Mouse (Mus musculus) G1E (cell line): ENCODE measurements around the gene Zmynd11. TPM values are rescaled to one million over a fixed set of nuclear protein-coding genes. Genes with fewer than 3 reads are reported as not detected.

Experiments used
- ATAC-seq: 2 replicates; pipeline ENCODE4 v1.8.0; 2016; ENCODE audit warnings: mild to moderate bottlenecking; ENCODE audit not compliant: insufficient number of reproducible peaks, poor library complexity, low FRiP score, severe bottlenecking; ENCODE audit errors: extremely low read depth
- DNase-seq: peaks from one replicate; pipeline ENCODE4 v3.0.0; 2012; ENCODE audit warnings: low spot score
- H3K27me3 ChIP-seq: 2 replicates; pipeline ENCODE4 v1.6.1; 2012; ENCODE audit warnings: mild to moderate bottlenecking, low read length, inconsistent platforms; ENCODE audit not compliant: insufficient read depth
- H3K36me3 ChIP-seq: replicated peaks from 2 replicates; pipeline ENCODE3; 2012; ENCODE audit warnings: mild to moderate bottlenecking, inconsistent platforms
- H3K4me1 ChIP-seq: 2 replicates; pipeline ENCODE4 v1.6.1; 2012; ENCODE audit warnings: low read depth, low read length, inconsistent platforms, mixed read lengths; ENCODE audit not compliant: insufficient read depth
- H3K4me3 ChIP-seq: 2 replicates; pipeline ENCODE4 v1.5.1; 2012; ENCODE audit warnings: low read depth, mild to moderate bottlenecking, inconsistent platforms, low read length, moderate library complexity, mixed read lengths
- H3K9me3 ChIP-seq: replicated peaks from 2 replicates; pipeline ENCODE4 v1.6.1; 2012; ENCODE audit warnings: inconsistent platforms
- CTCF ChIP-seq: IDR thresholded peaks from 2 replicates; pipeline ENCODE4 v1.5.1; 2012; ENCODE audit warnings: low read depth, low read length, inconsistent platforms, mixed read lengths
- GATA1 ChIP-seq: IDR thresholded peaks from 2 replicates; pipeline ENCODE4 v1.6.1; 2012; ENCODE audit warnings: borderline replicate concordance, low read length, inconsistent platforms, mixed read lengths
- GATA2 ChIP-seq: IDR thresholded peaks from 2 replicates; pipeline ENCODE4 v1.6.1; 2012; ENCODE audit warnings: low read depth, low read length, inconsistent platforms, borderline replicate concordance
- POLR2AphosphoS5 ChIP-seq: IDR thresholded peaks from 2 replicates; pipeline ENCODE4 v1.6.1; 2012; ENCODE audit warnings: low read depth, low read length, inconsistent platforms; ENCODE audit not compliant: insufficient replicate concordance
- TAL1 ChIP-seq: conservative IDR thresholded peaks from 2 replicates; pipeline ENCODE4 v1.6.1; 2012; ENCODE audit warnings: low read depth, low read length, inconsistent platforms, mixed read lengths
- polyA plus RNA-seq: library from polyadenylated mRNA; stranded (reverse); fragments of >175 nt; gene quantifications from 2 replicates; pipeline ENCODE4 v1.2.3, GENCODE M21; 2012
- total RNA-seq, 2 experiments: library from RNA; stranded (forward) in 1 of 2; stranded (reverse) in 1 of 2; fragments of 200-1000 nt in 1 of 2; fragments of >200 nt in 1 of 2; fragmentation: Nextera tagmentation in 1 of 2; gene quantifications; 2 replicates each; pipeline ENCODE4 v1.2.3; 2014 to 2017

The Zmynd11 gene
- total and polyA plus RNA-seq, 3 experiments: 23.8 to 90.0 (median 76.9) TPM

DNA sequence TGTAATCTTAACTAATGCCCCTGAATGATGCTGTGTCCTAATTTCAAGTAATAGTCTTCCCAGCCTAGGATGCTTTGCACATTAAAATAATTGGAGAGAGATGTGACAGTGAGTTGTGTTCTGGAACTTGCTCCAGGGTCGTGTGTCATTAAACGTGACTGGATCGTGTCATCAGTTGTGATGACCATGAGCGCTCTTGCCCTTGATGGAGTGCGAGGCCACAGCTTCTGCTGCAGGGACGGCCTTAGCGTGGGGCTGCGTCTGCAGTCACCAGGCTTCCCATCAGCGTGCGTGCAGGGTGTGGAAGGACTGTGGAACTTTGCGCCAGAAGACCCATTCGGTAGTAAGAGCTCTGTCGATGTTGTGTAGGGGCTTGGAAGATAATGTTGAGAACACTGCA is 116.4 kb downstream of the Zmynd11 start:
- ATAC-seq (no peak), DNase-seq (no peak)
- H3K36me3 ChIP-seq: no peaks in the 10 kb centered on the region
- no peak overlapping the region for H3K4me3 ChIP-seq
- H3K9me3 ChIP-seq: no peaks in the 10 kb centered on the region
- H3K4me1 ChIP-seq: no peaks in the 10 kb centered on the region
- peaks cover 7% of the 10 kb centered on the region; the same call in 1 of the 2 replicates for H3K27me3 ChIP-seq
- TF ChIP-seq TAL1 (no peak), GATA2 (no peak), GATA1 (no peak), CTCF (no peak), POLR2AphosphoS5 (no peak)

DNA sequence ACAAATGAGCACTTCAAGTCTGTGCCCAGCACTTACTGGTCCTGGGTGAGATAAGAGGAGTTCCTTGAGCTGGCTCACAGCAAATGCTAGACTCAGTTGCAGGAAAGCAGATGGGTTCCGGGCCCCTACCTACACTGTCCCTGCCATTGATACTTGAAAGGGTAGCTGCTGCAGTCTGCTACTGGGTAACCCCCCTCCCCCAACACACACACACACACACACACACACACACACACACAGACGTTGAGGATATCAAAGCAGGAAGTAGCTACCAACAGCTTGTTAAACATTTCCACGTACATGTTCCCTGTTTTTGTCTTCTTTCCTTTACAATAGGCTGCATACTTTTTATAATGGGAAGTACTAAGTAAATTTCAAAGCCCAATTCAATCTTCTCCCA is 127.2 kb downstream of the Zmynd11 start:
- Histone ChIP-seq H3K4me3 (no peak overlapping the region), H3K4me1 (no peaks in the 10 kb centered on the region), H3K36me3 (no peaks in the 10 kb centered on the region), H3K27me3 (no peaks in the 10 kb centered on the region), H3K9me3 (no peaks in the 10 kb centered on the region)
- TF ChIP-seq CTCF: no peak
- ATAC-seq (no peak), DNase-seq (no peak)

DNA sequence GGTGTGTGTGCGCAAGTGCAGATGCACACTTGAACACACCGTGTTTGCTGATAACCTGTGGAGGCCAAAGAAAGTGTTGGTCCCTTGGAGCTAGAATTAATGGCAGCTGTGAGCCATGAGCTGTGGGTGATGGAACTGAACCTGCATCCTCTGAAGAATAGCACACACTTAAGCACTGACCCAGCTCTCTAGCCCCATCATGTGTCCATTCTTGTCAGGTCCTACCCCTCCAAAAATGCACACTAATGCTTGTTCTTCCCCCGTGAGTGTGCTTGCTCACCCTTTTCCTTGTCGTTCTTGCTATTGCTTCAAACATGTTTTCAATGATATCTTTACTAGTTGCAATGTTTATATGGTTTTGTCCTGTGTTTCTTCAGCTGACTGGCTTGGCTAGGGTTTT is 128.6 kb downstream of the Zmynd11 start:
- H3K9me3 ChIP-seq: no peaks in the 10 kb centered on the region
- ATAC-seq (no peak), DNase-seq (no peak)
- no peak overlapping the region for H3K4me3 ChIP-seq
- H3K27me3 ChIP-seq: no peaks in the 10 kb centered on the region
- H3K4me1 ChIP-seq: no peaks in the 10 kb centered on the region
- H3K36me3 ChIP-seq: no peaks in the 10 kb centered on the region
- no peak for TF ChIP-seq GATA2
- TF ChIP-seq CTCF: no peak
- no peak for TF ChIP-seq GATA1
- TF ChIP-seq POLR2AphosphoS5: no peak
- TF ChIP-seq TAL1: no peak

DNA sequence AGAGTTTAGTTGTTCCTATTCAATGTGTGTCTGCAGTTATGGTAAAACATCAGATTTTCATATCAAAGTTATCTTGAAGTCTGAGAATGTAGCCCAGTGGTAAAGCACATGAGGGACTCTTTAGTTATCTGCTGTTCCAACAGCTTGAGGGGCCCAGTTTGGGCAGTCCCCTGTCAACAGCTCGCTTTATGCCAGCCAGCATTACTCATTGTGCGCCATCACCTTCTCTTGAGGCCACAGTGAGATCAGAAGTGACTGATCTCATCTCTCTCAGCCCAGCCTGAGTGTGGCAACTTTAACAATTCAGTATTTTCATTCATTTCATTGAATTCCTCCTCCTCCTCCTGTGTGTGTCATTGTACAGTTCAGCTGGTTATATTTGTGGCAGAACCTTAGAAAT is 129.2 kb downstream of the Zmynd11 start:
- no peak for DNase-seq
- no peak for TF ChIP-seq GATA2
- no peak for TF ChIP-seq TAL1
- no peak for TF ChIP-seq GATA1
- TF ChIP-seq CTCF: no peak
- no peak for TF ChIP-seq POLR2AphosphoS5
- no peaks in the 10 kb centered on the region for H3K36me3 ChIP-seq

More for the DNA sequence above, 129.2 kb downstream of the Zmynd11 start:
- ATAC-seq: no peak
- Histone ChIP-seq H3K4me3 (no peak overlapping the region), H3K27me3 (no peaks in the 10 kb centered on the region), H3K4me1 (no peaks in the 10 kb centered on the region), H3K9me3 (no peaks in the 10 kb centered on the region)
